Mouse (Mus musculus): ENCODE measurements at regions not wholly inside any gene's neighbourhood (a gene's known extent, or its start where the extent isn't known, plus 50 kb on each side); places are given as distances from the start of the nearest gene placed in this dataset.

DNA sequence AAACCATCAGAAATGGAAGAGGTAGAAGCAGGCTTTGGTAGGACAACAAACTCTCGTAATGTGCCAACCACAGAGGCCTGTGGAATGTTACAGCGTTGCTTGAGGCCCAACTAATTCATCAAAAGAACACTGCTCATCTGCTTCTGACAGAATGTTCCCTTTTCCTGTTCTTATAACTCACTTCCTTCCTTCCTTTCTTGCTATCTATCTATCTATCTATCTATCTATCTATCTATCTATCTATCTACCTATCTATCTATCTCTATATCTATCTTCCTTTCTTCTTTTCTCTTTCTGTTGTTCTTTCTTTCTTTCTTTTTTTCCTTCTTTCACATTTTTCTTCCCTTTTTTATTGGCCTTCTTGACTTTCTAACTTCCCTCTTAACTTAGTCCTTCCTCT lies 353.7 kb downstream of the H2al1j start:
- no peak for TF ChIP-seq CTCF (IDR thresholded peaks at IDR 0.05; ENCODE audit: low read depth, low read length)
- no peak for TF ChIP-seq GATA1 (IDR thresholded peaks at IDR 0.05; ENCODE audit: borderline replicate concordance, low read length)
- no peak for TF ChIP-seq POLR2AphosphoS5 (IDR thresholded peaks at IDR 0.05; ENCODE audit: insufficient replicate concordance, low read depth, low read length)

All from G1E (cell line).